Mouse (Mus musculus) hindbrain, embryonic 14.5 days (tissue): ENCODE data around the gene Calcoco2. TPM values are rescaled to one million over a fixed set of nuclear protein-coding genes. Genes with fewer than 3 reads are reported as not detected.
A peak's percentile ranks its signal among the peaks of the same experiment; 100 is the strongest.

Experiments
- ATAC-seq: fragments of 200-750 bp; cut with Nextera tagmentation; 2 replicates; pipeline ENCODE4 v1.8.0; 2017; ENCODE audit warnings: moderate number of reproducible peaks, mild to moderate bottlenecking, moderate TSS enrichment, moderate library complexity; ENCODE audit not compliant: low FRiP score
- DNase-seq: peaks from one replicate; pipeline ENCODE4 v3.0.0-alpha.2; 2015; ENCODE audit warnings: low spot score
- H3K27ac ChIP-seq: fragments of 300-500 bp; sonication (generic); 2 replicates; pipeline ENCODE4 v1.5.1; 2014; ENCODE audit warnings: mild to moderate bottlenecking, moderate library complexity
- H3K27me3 ChIP-seq: fragments of 300-500 bp; sonication (generic); 2 replicates; pipeline ENCODE4 v1.6.1; 2014; ENCODE audit warnings: mild to moderate bottlenecking, low read length, mixed read lengths; ENCODE audit not compliant: control insufficient read depth, insufficient read depth
- H3K36me3 ChIP-seq: fragments of 300-500 bp; sonication (generic); replicated peaks from 2 replicates; pipeline ENCODE4 v1.6.1; 2014; ENCODE audit not compliant: control insufficient read depth, insufficient read depth
- H3K4me1 ChIP-seq: fragments of 300-500 bp; sonication (generic); replicated peaks from 2 replicates; pipeline ENCODE4 v1.6.1; 2014; ENCODE audit warnings: antibody characterized with exemption, low read length, mixed read lengths; ENCODE audit not compliant: control insufficient read depth, insufficient read depth
- H3K4me2 ChIP-seq: fragments of 300-500 bp; sonication (generic); replicated peaks from 2 replicates; pipeline ENCODE4 v1.6.1; 2014; ENCODE audit warnings: mild to moderate bottlenecking, moderate library complexity
- H3K4me3 ChIP-seq: fragments of 300-500 bp; sonication (generic); replicated peaks from 2 replicates; pipeline ENCODE4 v1.5.1; 2014; ENCODE audit warnings: mild to moderate bottlenecking, low read length
- H3K9ac ChIP-seq: fragments of 300-500 bp; sonication (generic); 2 replicates; pipeline ENCODE4 v1.6.1; 2014
- H3K9me3 ChIP-seq: fragments of 300-500 bp; sonication (generic); 2 replicates; pipeline ENCODE4 v1.6.1; 2016; ENCODE audit warnings: low read length; ENCODE audit not compliant: control insufficient read depth
- WGBS: fragments of 180-500 bp; shearing (Covaris S2); extraction: QIAGEN DNeasy Blood & Tissue Kit; methylation state at CpG from one replicate; pipeline ENCODE4 v1.1.7; 2014; 5-methylcytosine and 5-hydroxymethylcytosine counted together
- polyA plus RNA-seq: library from polyadenylated mRNA; unstranded; fragments of >200 nt; fragmentation: Nextera tagmentation; extraction: Ambion mirVana; gene quantifications from 2 replicates; pipeline ENCODE4 v1.2.1, GENCODE M21; 2014

Gene Calcoco2
- not detected in 2 replicates for polyA plus RNA-seq

DNA sequence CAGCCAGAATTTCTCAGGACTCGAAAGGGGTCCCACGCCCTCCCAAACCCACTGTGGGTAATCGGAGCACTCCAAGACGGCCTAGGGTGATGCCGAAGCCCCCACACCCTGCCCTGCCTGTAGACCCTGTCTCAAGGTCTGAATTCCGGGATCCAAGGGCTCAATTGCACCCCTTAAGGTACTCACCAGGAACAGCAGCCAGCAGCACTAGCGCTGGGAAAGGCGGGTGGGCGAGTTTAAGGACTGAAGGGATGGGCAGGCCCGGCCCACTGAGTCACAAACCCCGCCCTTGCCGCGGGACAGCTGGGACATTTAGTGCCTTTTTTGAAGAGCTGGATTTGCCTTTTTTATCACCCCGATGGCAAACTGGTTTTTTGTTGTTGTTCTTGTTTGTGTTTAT is at the start of gene Calcoco2:
TSS of gene Calcoco2 (minus strand) at position 214 of the 400 bp plus-strand sequence.
- ATAC-seq, result no peak
- Histone ChIP-seq H3K36me3 (no peaks in the 10 kb centered on the region), H3K27me3 (no peaks in the 10 kb centered on the region), H3K4me2 (no peak within 1 kb of the TSS), H3K9ac (no peak within 1 kb of the TSS), H3K27ac (no peak within 1 kb of the TSS), H3K4me1 (no peaks in the 10 kb centered on the region), H3K4me3 (no peak within 1 kb of the TSS), H3K9me3 (no peaks in the 10 kb centered on the region)
- WGBS, result 50% methylated on average over 14 of the region's 14 CpGs
- DNase-seq, result no peak

DNA sequence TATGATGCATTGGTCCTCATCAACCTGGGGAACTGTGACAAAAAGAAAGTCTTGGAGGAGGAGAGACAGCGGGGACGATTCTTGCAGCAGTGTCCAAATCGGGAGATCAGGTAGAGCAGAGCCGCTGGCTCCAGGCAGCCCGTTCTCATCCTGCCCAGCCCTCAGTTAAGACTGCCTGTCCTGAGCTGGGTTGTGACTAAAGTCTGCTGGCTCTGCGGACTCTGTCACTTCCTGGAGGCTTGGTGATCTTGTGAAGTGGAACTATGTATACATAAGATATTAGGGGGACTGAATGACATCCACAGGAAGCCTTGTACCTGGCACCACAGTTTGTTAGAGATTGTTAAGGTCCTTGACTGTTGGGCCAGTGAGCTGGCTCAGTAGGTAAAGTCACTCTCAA is 35.7 kb upstream of the Calcoco2 start:
- Histone ChIP-seq H3K27ac (no peak overlapping the region), H3K36me3 (no peaks in the 10 kb centered on the region), H3K4me1 (0 out of 2 replicates have a peak, but pooled peaks cover 3% of the 10 kb centered on the region), H3K9ac (no peak overlapping the region), H3K4me3 (no peak overlapping the region), H3K27me3 (peaks cover 51% of the 10 kb centered on the region), H3K9me3 (no peaks in the 10 kb centered on the region), H3K4me2 (no peak overlapping the region)
- DNase-seq (no peak), ATAC-seq (no peak)
- WGBS, result 82% methylated on average over 6 of the region's 6 CpGs

DNA sequence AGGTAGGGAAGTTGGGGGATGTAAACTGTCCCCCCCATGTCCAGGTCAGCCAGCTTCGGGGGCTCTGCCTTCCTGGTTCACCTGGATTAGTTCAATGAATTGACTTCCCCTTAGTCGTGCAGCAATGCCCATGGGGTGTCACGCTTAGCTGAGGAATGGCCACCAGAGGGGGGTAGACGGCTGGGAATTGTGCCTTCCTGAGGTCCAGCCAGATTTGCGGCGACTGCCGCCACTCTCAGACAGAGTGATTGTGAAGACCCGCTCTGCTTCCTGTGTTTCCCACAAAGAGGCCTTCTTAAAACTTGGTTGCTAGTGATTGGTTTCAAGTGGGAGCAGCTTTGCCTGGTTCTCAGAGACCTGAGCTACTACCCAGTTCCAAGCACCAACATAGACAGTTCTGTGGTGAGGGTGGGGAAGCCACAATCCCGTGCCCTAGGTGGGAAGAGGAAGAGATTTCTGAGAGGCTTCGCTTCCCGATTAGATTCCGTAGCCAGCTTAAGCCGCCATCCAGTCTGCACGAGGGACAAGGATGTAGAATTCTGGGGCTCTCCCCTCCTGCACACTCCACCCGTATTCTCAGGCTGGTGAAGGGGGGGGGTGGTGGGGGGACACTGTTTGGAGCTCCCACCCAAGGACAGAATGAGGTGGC is 34.0 kb upstream of the Calcoco2 start:
- no peak overlapping the region for H3K4me3 ChIP-seq

DNA sequence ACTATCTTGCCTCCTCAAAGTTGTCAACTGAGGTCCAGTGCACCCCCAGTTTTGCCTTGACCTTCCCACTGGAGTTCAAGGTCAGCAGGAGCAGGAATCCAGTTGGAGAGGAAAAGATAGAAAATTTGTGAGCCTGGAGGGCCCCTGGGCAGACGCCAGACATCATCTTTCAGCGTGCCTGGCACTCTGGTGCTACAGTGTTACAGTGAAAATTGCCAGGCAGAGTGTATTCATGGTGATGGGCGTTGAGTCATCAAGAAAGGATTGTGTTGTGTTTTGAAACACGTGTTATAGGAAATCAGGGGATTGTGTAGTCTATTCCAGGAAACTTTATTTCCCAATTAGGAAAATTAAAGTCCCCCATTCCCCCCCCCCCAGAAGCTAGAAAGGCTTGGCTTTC is 32.0 kb upstream of the Calcoco2 start:
- 70% methylated on average over 4 of the region's 4 CpGs for WGBS
- H3K36me3 ChIP-seq, result no peaks in the 10 kb centered on the region
- H3K27ac ChIP-seq, result no peak overlapping the region
- peaks cover 40% of the 10 kb centered on the region for H3K27me3 ChIP-seq
- no peaks in the 10 kb centered on the region for H3K9me3 ChIP-seq
- H3K4me1 ChIP-seq, result 0 out of 2 replicates have a peak, but pooled peaks cover 3% of the 10 kb centered on the region
- H3K9ac ChIP-seq, result no peak overlapping the region
- H3K4me3 ChIP-seq, result no peak overlapping the region
- H3K4me2 ChIP-seq, result no peak overlapping the region
- DNase-seq (no peak), ATAC-seq (no peak)

More for the DNA sequence above, 34.0 kb upstream of the Calcoco2 start:
- 3% methylated on average over 15 of the region's 15 CpGs for WGBS
- H3K4me1 ChIP-seq, result 0 out of 2 replicates have a peak, but pooled peaks cover 3% of the 10 kb centered on the region
- H3K27me3 ChIP-seq, result peaks cover 51% of the 10 kb centered on the region
- DNase-seq (peak; percentile 81), ATAC-seq (no peak)
- H3K36me3 ChIP-seq, result no peaks in the 10 kb centered on the region
- no peak overlapping the region for H3K27ac ChIP-seq
- no peaks in the 10 kb centered on the region for H3K9me3 ChIP-seq
- H3K9ac ChIP-seq, result no peak overlapping the region
- peak overlapping the region; percentile 18 for H3K4me2 ChIP-seq

DNA sequence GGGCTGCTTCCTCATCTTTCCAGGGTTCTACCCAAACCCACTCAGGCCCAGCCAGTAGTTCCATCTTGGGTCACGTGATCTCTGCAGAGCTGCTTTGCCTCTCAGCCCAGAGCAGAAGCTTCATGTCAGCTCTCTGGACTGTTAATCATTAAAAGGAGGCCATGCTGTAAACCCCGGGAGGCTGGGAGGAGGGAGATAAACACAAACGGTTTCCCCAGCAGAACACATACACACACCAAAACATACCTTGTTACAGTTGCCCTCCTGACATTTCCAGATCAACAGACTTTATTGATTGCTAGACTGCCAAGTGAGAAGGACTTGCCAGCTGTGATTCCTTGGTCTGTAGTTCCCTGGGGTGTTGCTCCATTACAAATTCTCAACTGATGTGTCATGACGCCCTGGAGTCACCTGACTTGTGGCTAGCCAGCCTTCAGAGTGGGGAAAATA is 29.0 kb upstream of the Calcoco2 start:
- ATAC-seq (no peak), DNase-seq (no peak)
- no peaks in the 10 kb centered on the region for H3K4me1 ChIP-seq
- no peak overlapping the region for H3K4me3 ChIP-seq
- no peak overlapping the region for H3K4me2 ChIP-seq
- no peak overlapping the region for H3K27ac ChIP-seq
- no peak overlapping the region for H3K9ac ChIP-seq
- 28% methylated on average over 4 of the region's 4 CpGs for WGBS
- H3K27me3 ChIP-seq, result peaks cover 11% of the 10 kb centered on the region
- no peaks in the 10 kb centered on the region for H3K9me3 ChIP-seq
- H3K36me3 ChIP-seq, result no peaks in the 10 kb centered on the region

DNA sequence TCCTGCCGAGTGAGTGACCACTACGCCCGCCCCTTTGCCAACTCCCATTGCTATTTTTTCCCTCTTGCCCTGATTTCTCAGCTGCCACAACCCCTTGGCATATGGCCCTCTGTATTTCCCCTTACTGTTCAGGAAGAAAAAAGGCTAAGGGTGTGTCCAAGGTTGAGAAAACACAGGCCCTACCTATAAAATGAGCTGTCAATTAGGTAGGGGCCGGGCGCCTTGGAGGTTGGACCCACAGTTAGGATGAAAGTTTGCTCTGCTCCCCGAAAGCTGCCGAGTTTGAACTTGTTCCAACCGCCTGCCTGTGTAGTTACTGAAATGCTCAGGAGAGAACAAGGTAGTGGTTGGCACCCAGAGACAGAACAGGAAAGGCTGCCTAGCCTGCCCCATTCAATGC is 24.1 kb upstream of the Calcoco2 start:
- no peaks in the 10 kb centered on the region for H3K4me1 ChIP-seq
- no peak for DNase-seq
- no peaks in the 10 kb centered on the region for H3K9me3 ChIP-seq
- no peaks in the 10 kb centered on the region for H3K36me3 ChIP-seq
- no peak overlapping the region for H3K4me2 ChIP-seq
- H3K27me3 ChIP-seq, result peaks cover 11% of the 10 kb centered on the region; the same call in 1 of the 2 replicates
- H3K9ac ChIP-seq, result no peak overlapping the region
- WGBS, result 85% methylated on average over 8 of the region's 8 CpGs
- no peak for ATAC-seq
- H3K27ac ChIP-seq, result no peak overlapping the region
- no peak overlapping the region for H3K4me3 ChIP-seq

DNA sequence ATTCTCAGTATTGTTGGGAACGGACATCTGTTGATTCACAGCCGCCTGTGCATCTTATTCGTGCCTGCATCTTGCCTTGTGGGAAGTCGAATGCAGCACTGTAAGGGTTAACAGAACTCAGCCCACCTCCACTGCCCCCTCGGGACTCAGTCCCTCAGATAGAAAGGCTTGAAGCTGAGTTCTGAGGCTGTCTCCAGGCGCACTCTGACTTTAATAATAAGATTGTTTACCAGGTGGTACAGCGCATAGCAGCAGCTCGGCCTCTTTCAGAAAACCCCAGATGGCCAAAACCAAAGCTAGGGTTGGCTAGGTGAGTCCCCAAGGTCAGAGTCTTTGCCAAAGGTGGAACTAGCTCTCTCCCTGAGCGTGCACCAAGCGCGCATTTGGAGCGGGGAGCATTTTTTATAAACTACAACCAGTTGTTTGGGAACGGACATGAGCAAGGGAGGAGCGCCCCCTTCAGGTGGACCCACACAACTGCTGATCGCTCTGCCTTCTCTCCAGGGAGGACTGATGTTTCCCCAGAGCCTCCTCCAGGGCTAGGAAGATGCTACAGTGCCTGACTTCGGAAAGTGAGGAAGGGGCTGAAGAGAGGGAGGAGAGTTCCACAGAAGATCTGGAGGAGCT is 21.6 kb upstream of the Calcoco2 start, which contains the start of gene Ttll6:
TSS of gene Ttll6 (plus strand) at position 548 of the 627 bp plus-strand sequence.
- no peaks in the 10 kb centered on the region for H3K36me3 ChIP-seq
- no peak for ATAC-seq
- no peak within 1 kb of the TSS for H3K9ac ChIP-seq
- H3K4me2 ChIP-seq, result peak within 1 kb of the TSS; percentile 21; the same call in 1 of the 2 replicates
- H3K9me3 ChIP-seq, result no peaks in the 10 kb centered on the region
- no peak within 1 kb of the TSS for H3K4me3 ChIP-seq
- WGBS, result 18% methylated on average over 16 of the region's 16 CpGs
- no peak within 1 kb of the TSS for H3K27ac ChIP-seq
- H3K27me3 ChIP-seq, result peaks cover 11% of the 10 kb centered on the region; the same call in 1 of the 2 replicates
- H3K4me1 ChIP-seq, result no peaks in the 10 kb centered on the region
- DNase-seq, result peak; percentile 66

DNA sequence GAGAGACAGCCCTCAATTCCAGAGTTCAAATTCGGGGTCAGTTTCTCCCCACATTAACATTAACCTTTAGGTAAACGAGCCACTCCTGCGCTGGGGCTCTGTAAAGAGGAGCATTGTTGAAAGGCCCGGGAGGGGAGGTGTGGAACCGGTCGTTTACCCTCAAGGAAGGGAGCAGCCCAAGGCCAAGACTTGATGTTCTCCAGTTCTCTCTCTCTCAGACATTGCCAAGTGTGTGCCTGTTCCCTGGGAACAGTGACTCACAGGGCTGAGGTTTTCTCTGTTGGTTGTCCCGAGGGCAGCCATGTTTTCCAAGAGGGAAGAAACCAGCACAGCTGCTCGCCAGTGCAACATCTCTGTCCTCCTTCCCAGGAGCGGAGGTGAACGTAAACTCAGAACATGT is 18.8 kb upstream of the Calcoco2 start:
- Histone ChIP-seq H3K9me3 (no peaks in the 10 kb centered on the region), H3K27ac (no peak overlapping the region), H3K27me3 (peaks cover 22% of the 10 kb centered on the region), H3K4me2 (no peak overlapping the region), H3K4me3 (no peak overlapping the region), H3K4me1 (no peaks in the 10 kb centered on the region), H3K36me3 (no peaks in the 10 kb centered on the region), H3K9ac (no peak overlapping the region)
- no peak for DNase-seq
- 67% methylated on average over 10 of the region's 10 CpGs for WGBS
- ATAC-seq, result no peak

DNA sequence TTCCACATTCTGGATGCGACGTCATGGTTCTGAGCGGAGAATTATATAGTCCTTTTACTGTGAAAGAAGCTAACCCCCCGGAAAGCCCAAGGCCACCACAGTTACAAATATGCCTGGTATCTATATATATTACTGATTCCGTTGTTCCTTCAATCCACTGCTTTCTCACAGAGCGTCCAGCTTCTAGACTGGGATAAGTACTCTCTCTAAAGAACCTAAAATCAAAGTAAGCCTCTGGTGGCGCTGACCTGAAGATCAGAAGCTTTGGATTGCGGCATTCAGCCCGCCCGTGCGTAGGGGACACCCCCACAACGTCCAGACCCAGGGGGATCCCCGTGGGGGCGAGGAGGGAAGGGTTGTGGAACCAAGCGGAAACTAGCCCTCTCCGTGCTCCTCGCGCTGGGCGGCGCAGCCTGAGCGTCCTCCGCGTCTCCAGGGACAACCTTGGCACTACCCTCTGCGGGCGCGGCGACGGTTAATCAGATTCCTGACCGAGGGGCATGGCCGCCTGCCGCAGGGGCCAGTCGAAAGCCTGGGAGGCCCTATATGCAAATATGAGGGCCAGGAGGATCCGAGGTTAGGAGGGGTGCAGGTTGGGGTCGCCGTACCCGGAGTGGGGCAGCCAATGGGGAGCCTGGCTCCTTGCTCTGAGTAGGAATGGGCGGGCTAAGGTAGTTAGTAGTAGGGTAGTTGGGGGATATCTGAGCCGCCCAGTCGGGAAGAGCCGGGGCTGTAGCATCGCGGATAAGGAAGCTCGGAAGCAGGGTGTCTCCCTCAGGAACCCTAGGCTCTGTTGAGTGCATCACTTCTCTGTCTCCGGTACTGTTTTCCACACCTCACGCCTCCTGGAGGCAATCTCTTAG is 12.5 kb upstream of the Calcoco2 start:
- WGBS, result 3% methylated on average over 45 of the region's 45 CpGs
- no peak for ATAC-seq
- Histone ChIP-seq H3K27ac (no peak overlapping the region), H3K27me3 (peaks cover 48% of the 10 kb centered on the region), H3K4me2 (peak overlapping the region; percentile 64), H3K9ac (peak overlapping the region; percentile 39; the same call in 1 of the 2 replicates), H3K36me3 (no peaks in the 10 kb centered on the region), H3K4me1 (peaks cover 7% of the 10 kb centered on the region), H3K4me3 (peak overlapping the region; percentile 34), H3K9me3 (no peaks in the 10 kb centered on the region)
- peak; percentile 60 for DNase-seq
